Mouse (Mus musculus): ENCODE results near the gene Grhl1. TPM values are rescaled to one million over a fixed set of nuclear protein-coding genes. Genes with fewer than 3 reads are reported as not detected.

Grhl1 gene
- polyA plus RNA-seq (2012; rRNA removed) = 0.26 and 0.27 TPM in 2 replicates

DNA sequence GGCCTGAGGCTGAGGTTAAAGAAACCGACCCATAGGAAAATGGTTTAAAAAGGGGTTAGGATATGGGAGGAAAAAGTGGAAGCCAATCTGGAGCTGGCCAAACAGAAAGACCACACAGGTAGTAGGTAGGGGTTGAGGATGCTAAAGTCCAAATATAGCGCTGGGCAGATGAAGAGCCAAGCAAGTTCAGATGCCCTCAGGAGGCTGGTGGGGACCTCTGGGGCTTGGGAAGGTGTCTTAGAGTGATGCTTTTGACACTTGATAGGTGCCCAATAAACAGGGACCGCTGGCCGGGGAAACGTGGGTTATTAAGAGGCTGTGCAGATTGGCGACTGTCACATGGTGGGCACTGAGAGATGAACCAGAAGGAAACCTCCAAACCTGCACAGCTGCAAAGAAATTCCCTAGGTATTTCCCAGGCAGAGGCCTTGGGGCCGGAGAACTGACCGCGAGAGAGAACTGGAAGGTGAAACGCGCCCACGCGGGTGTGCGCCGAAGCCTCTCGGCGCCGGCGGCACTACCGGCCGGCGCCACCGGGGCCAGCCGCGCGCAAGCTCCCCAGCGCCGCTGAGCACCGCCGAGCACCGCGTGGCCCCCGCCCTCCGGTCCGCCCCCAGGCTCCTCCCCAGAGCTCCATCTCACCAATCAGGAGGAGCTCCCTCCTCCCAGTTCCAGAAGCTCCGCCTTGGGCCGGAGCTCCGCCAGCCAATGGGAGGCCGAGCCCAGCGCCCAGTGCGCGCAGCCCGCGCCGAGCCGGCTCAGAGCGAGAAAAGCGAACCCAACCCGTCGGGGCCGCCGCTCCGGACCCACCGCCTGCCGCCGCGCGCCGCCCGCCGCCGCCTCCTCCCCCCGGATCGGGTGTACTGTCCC is at the start of gene Grhl1:
Gene Grhl1, plus strand, starts transcription at position 761 of the 870 bp plus-strand sequence.

DNA sequence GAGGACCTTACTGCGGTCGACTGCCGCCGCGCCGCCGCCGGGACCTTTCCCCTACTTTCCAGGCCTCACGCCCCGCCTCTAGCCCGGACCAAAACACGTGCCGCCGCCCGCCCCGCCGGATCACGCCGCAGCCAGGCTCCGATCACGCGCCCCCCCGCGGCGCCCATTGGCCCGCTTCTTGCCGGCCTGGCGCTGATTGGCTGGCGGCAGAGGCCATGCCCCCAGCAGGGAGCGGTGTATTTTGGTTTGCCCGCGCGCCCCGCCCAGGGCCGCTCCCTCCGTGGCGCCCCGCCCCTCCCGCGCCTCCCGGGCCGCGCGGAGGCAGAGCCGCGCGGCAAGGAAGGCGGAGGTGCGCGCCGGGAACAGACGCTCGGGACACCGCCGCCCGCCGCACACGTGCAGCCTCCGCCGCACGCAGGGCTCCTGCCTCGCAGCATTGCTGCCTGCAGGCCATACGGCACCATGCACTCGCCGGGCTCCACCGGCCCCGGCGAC is 79.0 kb downstream of the Grhl1 start, which contains the start of gene Klf11:
Gene Klf11, plus strand, starts transcription at position 212 of the 495 bp plus-strand sequence.

Other genes starting within 250 kb of the Grhl1 start
- 3.7 and 4.0 TPM in 2 replicates for gene Taf1b, start 73.9 kb upstream of the Grhl1 start, polyA plus RNA-seq (2012; rRNA removed)
- gene Klf11, start 79.0 kb downstream of the Grhl1 start, polyA plus RNA-seq (2012; rRNA removed) = 4.6 and 5.0 TPM in 2 replicates
- gene Cys1, start 109.5 kb downstream of the Grhl1 start, polyA plus RNA-seq (2012; rRNA removed) = 0.95 and 0.97 TPM in 2 replicates
- 58.1 and 63.5 TPM in 2 replicates for gene Rrm2, start 136.0 kb downstream of the Grhl1 start, polyA plus RNA-seq (2012; rRNA removed)

Data from liver, embryonic 18 days (tissue).